Mouse (Mus musculus) heart, embryonic 12.5 days (tissue): Measurements from ENCODE around the gene Prss54. TPM values are rescaled to one million over a fixed set of nuclear protein-coding genes. Genes with fewer than 3 reads are reported as not detected.
A peak's percentile ranks its signal among the peaks of the same experiment; 100 is the strongest.
"Not testable (repeated sequence)": the region's sequence is repeated elsewhere in the genome, so short reads cannot be mapped to it uniquely, and the experiment has no call there.

Experiments used
- ATAC-seq: fragments of 200-750 bp; cut with Nextera tagmentation; 2 replicates; pipeline ENCODE4 v1.8.0; 2017; ENCODE audit warnings: moderate TSS enrichment, moderate library complexity; ENCODE audit not compliant: insufficient number of reproducible peaks, low FRiP score
- H3K27ac ChIP-seq: fragments of 300-500 bp; sonication (generic); 2 replicates; pipeline ENCODE4 v1.5.1; 2016; ENCODE audit warnings: mild to moderate bottlenecking, moderate library complexity; ENCODE audit not compliant: poor library complexity, severe bottlenecking
- H3K27me3 ChIP-seq: fragments of 300-500 bp; sonication (generic); replicated peaks from 2 replicates; pipeline ENCODE4 v1.6.1; 2016; ENCODE audit warnings: mild to moderate bottlenecking, moderate library complexity
- H3K36me3 ChIP-seq: fragments of 300-500 bp; sonication (generic); 2 replicates; pipeline ENCODE4 v1.6.1; 2016; ENCODE audit warnings: mild to moderate bottlenecking, moderate library complexity
- H3K4me1 ChIP-seq: fragments of 300-500 bp; sonication (generic); replicated peaks from 2 replicates; pipeline ENCODE4 v1.6.1; 2016; ENCODE audit warnings: mild to moderate bottlenecking
- H3K4me2 ChIP-seq: fragments of 300-500 bp; sonication (generic); 2 replicates; pipeline ENCODE4 v1.6.1; 2016; ENCODE audit warnings: mild to moderate bottlenecking, moderate library complexity
- H3K4me3 ChIP-seq: fragments of 300-500 bp; sonication (generic); 2 replicates; pipeline ENCODE4 v1.5.1; 2016; ENCODE audit warnings: mild to moderate bottlenecking
- H3K9ac ChIP-seq: fragments of 300-500 bp; sonication (generic); 2 replicates; pipeline ENCODE4 v1.6.1; 2016; ENCODE audit warnings: mild to moderate bottlenecking, moderate library complexity
- H3K9me3 ChIP-seq: fragments of 300-500 bp; sonication (generic); replicated peaks from 2 replicates; pipeline ENCODE4 v1.6.1; 2016; ENCODE audit warnings: mild to moderate bottlenecking, moderate library complexity
- WGBS: fragments of 180-500 bp; shearing (Covaris S2); methylation state at CpG from one replicate; pipeline ENCODE4 v1.1.7; 2016; 5-methylcytosine and 5-hydroxymethylcytosine counted together
- polyA plus RNA-seq: library from polyadenylated mRNA; unstranded; fragments of >200 nt; fragmentation: Nextera tagmentation; extraction: Ambion mirVana; gene quantifications from 2 replicates; pipeline ENCODE4 v1.2.1, GENCODE M21; 2016

Prss54 gene
- polyA plus RNA-seq: not detected in 2 replicates

- Histone ChIP-seq H3K27me3 (no peaks in the 10 kb centered on the region), H3K4me2 (no peak within 1 kb of the TSS), H3K36me3 (no peaks in the 10 kb centered on the region), H3K9ac (no peak within 1 kb of the TSS), H3K4me3 (no peak within 1 kb of the TSS), H3K4me1 (0 out of 2 replicates have a peak, but pooled peaks cover 3% of the 10 kb centered on the region), H3K27ac (no peak within 1 kb of the TSS), H3K9me3 (peaks cover 2% of the 10 kb centered on the region)
- no peak for ATAC-seq
- WGBS: 85% methylated on average over 10 of the region's 10 CpGs
Measured at GRCm38 (mm10) chr8:95576240-95576639, at the start of gene Prss54. Gene Prss54 (minus strand): TSS chr8:95576340.

- H3K9me3 ChIP-seq: no peaks in the 10 kb centered on the region
- no peak overlapping the region for H3K4me3 ChIP-seq
- no peak overlapping the region for H3K9ac ChIP-seq
- H3K4me2 ChIP-seq: no peak overlapping the region
- WGBS: 78% methylated on average over 2 of the region's 2 CpGs
- no peak overlapping the region for H3K27ac ChIP-seq
- ATAC-seq: no peak
- no peaks in the 10 kb centered on the region for H3K36me3 ChIP-seq
- 0 out of 2 replicates have a peak, but pooled peaks cover 11% of the 10 kb centered on the region for H3K27me3 ChIP-seq
- H3K4me1 ChIP-seq: 0 out of 2 replicates have a peak, but pooled peaks cover 5% of the 10 kb centered on the region
Measured at GRCm38 (mm10) chr8:95624833-95625232, 48.7 kb upstream of the Prss54 start.

GRCm38 (mm10) chr8:95620046-95620445 lies 43.9 kb upstream of the Prss54 start:
- Histone ChIP-seq H3K27me3 (0 out of 2 replicates have a peak, but pooled peaks cover 3% of the 10 kb centered on the region), H3K36me3 (no peaks in the 10 kb centered on the region)

GRCm38 (mm10) chr8:95616383-95616782 lies 40.2 kb upstream of the Prss54 start:
- Histone ChIP-seq H3K27ac (no peak overlapping the region), H3K36me3 (no peaks in the 10 kb centered on the region), H3K4me3 (no peak overlapping the region), H3K9me3 (no peaks in the 10 kb centered on the region), H3K27me3 (peaks cover 17% of the 10 kb centered on the region), H3K9ac (no peak overlapping the region), H3K4me2 (no peak overlapping the region), H3K4me1 (peaks cover 7% of the 10 kb centered on the region)
- WGBS: 80% methylated on average over 7 of the region's 7 CpGs
- no peak for ATAC-seq

More at GRCm38 (mm10) chr8:95620046-95620445, 43.9 kb upstream of the Prss54 start:
- Histone ChIP-seq H3K4me3 (no peak overlapping the region), H3K27ac (no peak overlapping the region), H3K4me2 (no peak overlapping the region), H3K9ac (no peak overlapping the region), H3K9me3 (no peaks in the 10 kb centered on the region), H3K4me1 (0 out of 2 replicates have a peak, but pooled peaks cover 5% of the 10 kb centered on the region)
- 87% methylated on average over 2 of the region's 2 CpGs for WGBS
- ATAC-seq: no peak

GRCm38 (mm10) chr8:95611769-95612168 lies 35.6 kb upstream of the Prss54 start:
- Histone ChIP-seq H3K27ac (no peak overlapping the region), H3K4me3 (0 out of 2 replicates have a peak overlapping the region, but pooled peaks have one; percentile 8)

GRCm38 (mm10) chr8:95610749-95611148 lies 34.6 kb upstream of the Prss54 start:
- ATAC-seq: peak; percentile 85
- Histone ChIP-seq H3K4me3 (no peak overlapping the region), H3K27me3 (peaks cover 17% of the 10 kb centered on the region), H3K27ac (no peak overlapping the region), H3K9me3 (no peaks in the 10 kb centered on the region), H3K9ac (no peak overlapping the region), H3K36me3 (no peaks in the 10 kb centered on the region), H3K4me1 (peaks cover 7% of the 10 kb centered on the region), H3K4me2 (no peak overlapping the region)
- 63% methylated on average over 14 of the region's 14 CpGs for WGBS

More at GRCm38 (mm10) chr8:95611769-95612168, 35.6 kb upstream of the Prss54 start:
- no peak for ATAC-seq
- peak overlapping the region; percentile 46 for H3K4me2 ChIP-seq
- no peaks in the 10 kb centered on the region for H3K36me3 ChIP-seq
- WGBS: 63% methylated on average over 5 of the region's 5 CpGs
- H3K27me3 ChIP-seq: peaks cover 17% of the 10 kb centered on the region
- H3K9me3 ChIP-seq: no peaks in the 10 kb centered on the region
- 0 out of 2 replicates have a peak overlapping the region, but pooled peaks have one; percentile 24 for H3K9ac ChIP-seq
- peaks cover 7% of the 10 kb centered on the region for H3K4me1 ChIP-seq

GRCm38 (mm10) chr8:95609406-95609805 lies 33.3 kb upstream of the Prss54 start:
- no peak for ATAC-seq
- no peaks in the 10 kb centered on the region for H3K36me3 ChIP-seq
- no peaks in the 10 kb centered on the region for H3K9me3 ChIP-seq
- 80% methylated on average over 5 of the region's 5 CpGs for WGBS
- no peak overlapping the region for H3K27ac ChIP-seq
- peaks cover 17% of the 10 kb centered on the region for H3K27me3 ChIP-seq
- H3K4me2 ChIP-seq: no peak overlapping the region
- H3K4me3 ChIP-seq: no peak overlapping the region
- H3K9ac ChIP-seq: no peak overlapping the region
- H3K4me1 ChIP-seq: peaks cover 7% of the 10 kb centered on the region

- Histone ChIP-seq H3K4me2 (peak overlapping the region; percentile 36), H3K27me3 (peaks cover 3% of the 10 kb centered on the region; the same call in 1 of the 2 replicates), H3K9ac (peak overlapping the region; percentile 31; the same call in 1 of the 2 replicates), H3K4me1 (peaks cover 4% of the 10 kb centered on the region), H3K36me3 (no peaks in the 10 kb centered on the region), H3K27ac (peak overlapping the region; percentile 61), H3K4me3 (no peak overlapping the region), H3K9me3 (no peaks in the 10 kb centered on the region)
- 29% methylated on average over 9 of the region's 9 CpGs for WGBS
- no peak for ATAC-seq
Measured at GRCm38 (mm10) chr8:95607210-95607609, 31.1 kb upstream of the Prss54 start.

- H3K27ac ChIP-seq: peak overlapping the region; percentile 61; the same call in 1 of the 2 replicates
- H3K9me3 ChIP-seq, H3K9ac ChIP-seq, H3K36me3 ChIP-seq, H3K4me3 ChIP-seq, H3K4me1 ChIP-seq, H3K27me3 ChIP-seq, H3K4me2 ChIP-seq, ATAC-seq: not testable (repeated sequence)
- 24% methylated on average over 4 of the region's 5 CpGs for WGBS
Measured at GRCm38 (mm10) chr8:95606509-95606908, 30.4 kb upstream of the Prss54 start.

- H3K36me3 ChIP-seq: no peaks in the 10 kb centered on the region
- ATAC-seq: no peak
- no peaks in the 10 kb centered on the region; the same call in 1 of the 2 replicates for H3K9me3 ChIP-seq
- no peak overlapping the region for H3K4me3 ChIP-seq
- no peak overlapping the region for H3K27ac ChIP-seq
- no peak overlapping the region for H3K9ac ChIP-seq
- peaks cover 6% of the 10 kb centered on the region; the same call in 1 of the 2 replicates for H3K4me1 ChIP-seq
- H3K27me3 ChIP-seq: no peaks in the 10 kb centered on the region
- WGBS: 70% methylated on average over 2 of the region's 2 CpGs
- H3K4me2 ChIP-seq: no peak overlapping the region
Measured at GRCm38 (mm10) chr8:95602168-95602567, 26.0 kb upstream of the Prss54 start.

- Histone ChIP-seq H3K27me3 (no peaks in the 10 kb centered on the region), H3K4me1 (peaks cover 6% of the 10 kb centered on the region; the same call in 1 of the 2 replicates), H3K27ac (no peak overlapping the region), H3K9me3 (no peaks in the 10 kb centered on the region; the same call in 1 of the 2 replicates), H3K9ac (no peak overlapping the region), H3K4me2 (no peak overlapping the region), H3K36me3 (no peaks in the 10 kb centered on the region), H3K4me3 (no peak overlapping the region)
- ATAC-seq: no peak
- WGBS: 67% methylated on average over 15 of the region's 15 CpGs
Measured at GRCm38 (mm10) chr8:95601306-95601705, 25.2 kb upstream of the Prss54 start.
